Mouse (Mus musculus): ENCODE data around the gene Slc24a1. TPM values are rescaled to one million over a fixed set of nuclear protein-coding genes. Genes with fewer than 3 reads are reported as not detected.

Gene Slc24a1
- total RNA-seq, 2 experiments from 2014 or later, result 0.14 to 0.15 TPM

Small RNA genes lying within 50 kb of the gene (microRNA-seq; reads per million reads assigned to microRNA genes)
- gene Gm25640, result 0 reads per million in 2 experiments

Other genes starting within 250 kb of the Slc24a1 start
- 100 to 1,000 TPM; 216 to 231 TPM for gene Rab11a, start 213.8 kb downstream of the Slc24a1 start, total RNA-seq (2021)
- gene Dennd4a, start 140.3 kb downstream of the Slc24a1 start, total RNA-seq (2021), result 10 to 100 TPM; 10.6 to 12.6 TPM
- 10 to 100 TPM; 17.8 to 19.4 TPM for gene Ints14, start 9.3 kb upstream of the Slc24a1 start, total RNA-seq (2021)
- gene Hacd3, start 70.1 kb upstream of the Slc24a1 start, total RNA-seq (2021), result 10 to 100 TPM; 17.7 to 20.9 TPM
- gene Dpp8, start 80.8 kb upstream of the Slc24a1 start, total RNA-seq (2021), result 10 to 100 TPM; 67.5 to 74.3 TPM
- 10 to 100 TPM in 1 of 2 experiments, 1 to 10 TPM in 1; 8.6 to 10.5 TPM for gene Igdcc4, start 149.9 kb upstream of the Slc24a1 start, total RNA-seq (2021)
- gene Igdcc3, start 189.6 kb upstream of the Slc24a1 start, total RNA-seq (2021), result under 1 TPM; 0.22 to 0.24 TPM
- gene Parp16, start 243.7 kb upstream of the Slc24a1 start, total RNA-seq (2021), result 1 to 10 TPM; 3.4 to 3.6 TPM